Mouse (Mus musculus) thymus, postnatal 0 days (tissue): Measurements from ENCODE around the gene Ulk4. TPM values are rescaled to one million over a fixed set of nuclear protein-coding genes. Genes with fewer than 3 reads are reported as not detected.

Experiments
- DNase-seq: peaks from one replicate; pipeline ENCODE4 v3.0.0-alpha.2; 2015; ENCODE audit warnings: low spot score
- polyA plus RNA-seq: library from polyadenylated mRNA; unstranded; fragments of >200 nt; fragmentation: Nextera tagmentation; extraction: Ambion mirVana; gene quantifications from 2 replicates; pipeline ENCODE4 v1.2.1, GENCODE M21; 2015

Ulk4 gene
- polyA plus RNA-seq, 1 experiment from 2014 or later = 55.5 TPM

GRCm38 (mm10) chr9:120986255-120986654 is 290.7 kb downstream of the Ulk4 start:
- DNase-seq = no peak

- DNase-seq = no peak
These were observed 291.5 kb downstream of the Ulk4 start for GRCm38 (mm10) chr9:120985524-120985923.

GRCm38 (mm10) chr9:120985009-120985408 is 292.0 kb downstream of the Ulk4 start:
- DNase-seq = no peak

- DNase-seq = no peak
These were observed 292.5 kb downstream of the Ulk4 start for GRCm38 (mm10) chr9:120984509-120984908.

- no peak for DNase-seq
These were observed 293.1 kb downstream of the Ulk4 start for GRCm38 (mm10) chr9:120983849-120984248.

- DNase-seq = no peak
These were observed 295.2 kb downstream of the Ulk4 start for GRCm38 (mm10) chr9:120981777-120982176.

GRCm38 (mm10) chr9:120976856-120977255 is 300.1 kb downstream of the Ulk4 start:
- DNase-seq = no peak

GRCm38 (mm10) chr9:120976158-120976557 is 300.8 kb downstream of the Ulk4 start:
- no peak for DNase-seq

GRCm38 (mm10) chr9:120974209-120974608 is 302.8 kb downstream of the Ulk4 start:
- no peak for DNase-seq

GRCm38 (mm10) chr9:120973026-120973515 is 303.9 kb downstream of the Ulk4 start:
- no peak for DNase-seq

- no peak for DNase-seq
These were observed 312.0 kb downstream of the Ulk4 start for GRCm38 (mm10) chr9:120965007-120965406.

- no peak for DNase-seq
These were observed 312.8 kb downstream of the Ulk4 start for GRCm38 (mm10) chr9:120964224-120964623.

GRCm38 (mm10) chr9:120963720-120964119 is 313.3 kb downstream of the Ulk4 start:
- DNase-seq = no peak

- DNase-seq = no peak
These were observed 313.9 kb downstream of the Ulk4 start for GRCm38 (mm10) chr9:120963104-120963503.

GRCm38 (mm10) chr9:120961969-120962700 is 314.9 kb downstream of the Ulk4 start:
- DNase-seq = no peak

GRCm38 (mm10) chr9:120961466-120961865 is 315.5 kb downstream of the Ulk4 start:
- DNase-seq = peak; percentile 68

GRCm38 (mm10) chr9:120960611-120961010 is 316.4 kb downstream of the Ulk4 start:
- peak; percentile 15 for DNase-seq

GRCm38 (mm10) chr9:120959225-120959624 is 317.8 kb downstream of the Ulk4 start:
- DNase-seq = no peak

- no peak for DNase-seq
These were observed 318.4 kb downstream of the Ulk4 start for GRCm38 (mm10) chr9:120958560-120958959.

GRCm38 (mm10) chr9:120958051-120958450 is 318.9 kb downstream of the Ulk4 start:
- DNase-seq = no peak

GRCm38 (mm10) chr9:120951947-120952346 is 325.1 kb downstream of the Ulk4 start:
- DNase-seq = no peak

GRCm38 (mm10) chr9:120950761-120951160 is 326.2 kb downstream of the Ulk4 start:
- DNase-seq = no peak

GRCm38 (mm10) chr9:120948832-120949231 is 328.2 kb downstream of the Ulk4 start:
- DNase-seq = no peak
